Mouse (Mus musculus): ENCODE results near the gene Plvap. TPM values are rescaled to one million over a fixed set of nuclear protein-coding genes. Genes with fewer than 3 reads are reported as not detected.
A peak's percentile ranks its signal among the peaks of the same experiment; 100 is the strongest.

The Plvap gene
- polyA plus RNA-seq (2016; fragmentation: Nextera tagmentation; extraction: Ambion mirVana), result 58.0 and 59.2 TPM in 2 replicates

DNA sequence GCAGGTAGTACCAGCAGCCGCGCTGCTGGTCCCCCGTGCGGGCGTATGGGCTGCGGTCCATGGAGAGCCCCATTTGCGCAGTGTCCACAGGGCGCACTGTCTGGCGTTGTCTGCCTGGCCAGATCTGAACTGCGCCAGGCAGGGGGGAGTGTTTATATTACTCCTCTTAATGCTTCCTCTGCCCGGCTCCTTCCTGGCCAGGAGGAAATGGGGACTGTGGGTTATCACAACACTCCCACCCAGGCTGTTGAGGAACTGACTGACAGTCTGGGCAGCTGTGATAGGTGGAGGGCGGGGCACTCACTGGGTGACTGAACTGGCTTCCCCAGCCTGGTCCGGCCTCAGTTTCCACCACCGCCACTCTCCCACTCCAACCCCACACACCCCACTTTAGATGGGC, at the start of gene Plvap:
Plvap (minus strand) TSS at position 109 of the 400 bp plus-strand sequence.
- 61% methylated on average over 14 of the region's 14 CpGs for WGBS
- H3K27ac ChIP-seq (replicated peaks), result peak within 1 kb of the TSS; percentile 65
- peak within 1 kb of the TSS; percentile 37; the same call in 1 of the 2 replicates for H3K4me3 ChIP-seq
- peaks cover 47% of the 10 kb centered on the region for H3K4me1 ChIP-seq
- no peaks in the 10 kb centered on the region for H3K9me3 ChIP-seq
- peak; percentile 23 for DNase-seq (ENCODE audit: low spot score)
- no peaks in the 10 kb centered on the region for H3K36me3 ChIP-seq (replicated peaks)
- peaks cover 54% of the 10 kb centered on the region for H3K27me3 ChIP-seq (replicated peaks; ENCODE audit: low read depth, poor library complexity, severe bottlenecking)

DNA sequence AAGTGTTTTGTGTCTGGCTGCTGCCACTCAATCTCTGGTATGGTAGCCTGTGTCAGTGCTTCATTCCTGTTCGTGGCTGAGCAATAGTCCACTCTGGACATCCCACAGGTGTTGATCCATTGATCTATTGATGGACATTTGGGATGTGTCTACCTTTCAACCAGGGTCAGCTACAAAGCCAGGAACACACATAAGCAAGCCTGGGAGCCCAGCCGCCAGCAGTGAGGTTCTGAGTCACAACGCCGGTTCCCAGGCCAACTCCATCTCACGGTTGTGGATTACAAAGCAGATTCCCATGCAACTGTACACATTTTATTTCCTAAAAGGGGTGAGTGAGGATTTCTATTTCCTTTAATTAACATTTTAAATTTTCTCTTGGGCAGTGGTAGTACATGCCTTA, 49.2 kb upstream of the Plvap start:
- Histone ChIP-seq H3K27ac (replicated peaks) (no peak overlapping the region), H3K27me3 (replicated peaks; ENCODE audit: low read depth, poor library complexity, severe bottlenecking) (peaks cover 97% of the 10 kb centered on the region), H3K4me3 (no peak overlapping the region), H3K4me1 (peaks cover 25% of the 10 kb centered on the region), H3K36me3 (replicated peaks) (no peaks in the 10 kb centered on the region), H3K9me3 (peaks cover 8% of the 10 kb centered on the region)
- 86% methylated on average over 5 of the region's 5 CpGs for WGBS
- DNase-seq (ENCODE audit: low spot score), result no peak

DNA sequence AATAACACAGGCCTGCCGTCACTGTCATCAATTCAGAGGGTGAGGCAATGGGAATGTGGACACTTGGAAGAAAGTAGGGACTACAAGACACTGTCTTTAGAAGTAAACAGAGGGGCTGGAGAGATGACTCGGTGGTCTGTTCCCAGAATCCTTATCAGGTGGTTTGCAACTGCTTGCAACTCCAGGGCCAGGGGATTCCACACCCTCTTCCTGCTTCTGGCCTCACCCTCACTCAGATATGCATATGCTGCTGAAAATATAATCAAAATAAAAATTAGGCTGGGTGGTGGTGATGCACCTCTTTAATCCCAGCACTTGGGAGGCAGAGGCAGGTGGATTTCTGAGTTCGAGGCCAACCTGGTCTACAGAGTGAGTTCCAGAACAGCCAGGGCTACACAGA, 48.5 kb upstream of the Plvap start:
- H3K9me3 ChIP-seq, result peaks cover 8% of the 10 kb centered on the region
- WGBS, result 73% methylated on average over 3 of the region's 3 CpGs
- no peaks in the 10 kb centered on the region for H3K36me3 ChIP-seq (replicated peaks)
- H3K4me1 ChIP-seq, result peaks cover 25% of the 10 kb centered on the region
- no peak for DNase-seq (ENCODE audit: low spot score)
- H3K27me3 ChIP-seq (replicated peaks; ENCODE audit: low read depth, poor library complexity, severe bottlenecking), result peaks cover 99% of the 10 kb centered on the region
- H3K27ac ChIP-seq (replicated peaks), result no peak overlapping the region
- H3K4me3 ChIP-seq, result no peak overlapping the region

DNA sequence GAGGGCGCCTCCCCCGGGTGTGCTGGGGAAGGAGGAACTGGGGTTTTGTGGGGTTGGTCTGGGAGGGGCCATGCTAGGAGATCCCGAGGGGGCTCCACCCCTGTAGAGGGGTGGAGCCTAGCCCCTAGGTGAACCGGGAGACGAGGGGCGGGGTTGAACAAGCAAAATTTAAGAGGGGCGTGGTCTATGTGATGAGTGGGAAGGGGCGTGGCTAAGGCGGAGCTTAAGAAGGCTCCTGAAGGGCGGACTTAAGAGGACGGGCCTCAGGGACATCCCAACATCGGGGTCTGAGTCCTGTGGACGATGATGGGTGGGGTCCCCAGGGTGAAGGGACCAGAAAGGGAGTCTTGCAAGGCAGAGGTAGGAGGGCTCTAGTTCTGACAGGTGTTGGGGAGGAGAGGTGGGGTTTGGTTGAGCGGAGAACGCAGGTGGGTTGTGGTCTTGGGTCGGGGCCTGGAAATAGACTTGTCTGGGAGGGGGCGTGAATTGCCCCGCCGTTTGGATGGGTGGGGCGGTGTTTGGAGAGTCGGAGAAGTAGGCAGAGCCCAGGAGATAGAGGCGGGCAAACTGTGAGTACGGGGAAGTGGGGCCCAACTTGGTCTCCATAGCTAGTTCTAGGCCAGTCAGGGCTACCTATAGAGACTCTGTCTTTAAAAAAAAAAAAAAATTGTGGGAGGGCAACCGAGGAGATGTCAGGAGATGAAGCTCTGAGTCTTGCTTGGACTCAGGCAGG, 47.6 kb upstream of the Plvap start:
- Histone ChIP-seq H3K9me3 (peaks cover 4% of the 10 kb centered on the region), H3K36me3 (replicated peaks) (no peaks in the 10 kb centered on the region), H3K27ac (replicated peaks) (no peak overlapping the region; the same call in 1 of the 2 replicates), H3K4me1 (peaks cover 25% of the 10 kb centered on the region), H3K27me3 (replicated peaks; ENCODE audit: low read depth, poor library complexity, severe bottlenecking) (peaks cover 95% of the 10 kb centered on the region), H3K4me3 (peak overlapping the region; percentile 58)
- DNase-seq (ENCODE audit: low spot score), result peak; percentile 77
- WGBS, result 2% methylated on average over 24 of the region's 24 CpGs

DNA sequence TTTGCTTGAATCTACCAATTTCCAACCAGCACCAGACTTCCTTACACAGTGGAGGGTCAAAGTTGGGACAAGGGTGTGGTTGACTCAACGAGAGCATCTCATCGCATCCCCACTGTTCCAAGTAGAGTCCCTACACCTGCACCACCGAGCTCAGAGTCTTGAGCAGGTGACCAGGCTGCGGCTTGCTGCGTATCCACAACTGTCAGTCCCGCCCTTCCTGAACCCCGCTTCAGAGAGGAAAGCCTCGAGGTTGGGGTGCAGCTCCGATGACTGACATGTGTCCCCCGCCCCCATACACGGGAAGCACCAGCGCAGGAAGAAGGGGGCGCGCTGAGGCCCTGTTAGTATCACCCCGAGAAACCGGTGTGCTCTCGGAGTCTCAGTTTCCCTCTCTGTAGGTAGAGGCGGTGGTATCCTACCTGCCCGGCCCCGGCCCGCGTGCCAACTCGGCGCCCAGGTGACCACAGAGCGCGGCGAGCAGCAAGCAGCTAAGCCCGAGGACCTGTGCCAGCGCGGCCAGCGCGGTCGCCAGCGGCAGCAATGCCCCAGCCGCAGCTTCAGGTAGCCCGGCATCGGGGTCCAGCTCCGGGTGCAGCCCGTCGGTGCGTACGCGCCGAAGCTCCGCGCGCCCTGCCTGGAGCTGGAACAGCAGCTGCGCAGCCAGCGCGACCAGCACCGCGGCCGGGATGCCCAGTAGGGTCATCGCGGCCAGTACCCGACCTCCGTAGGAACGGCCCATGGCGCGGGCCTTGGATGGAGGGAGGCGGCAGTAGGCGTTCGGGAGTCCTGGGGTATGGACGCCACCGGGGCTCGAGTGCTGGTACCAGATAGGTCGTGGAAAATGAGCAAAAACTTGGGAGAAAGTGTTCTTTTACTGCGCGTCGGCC, 46.8 kb upstream of the Plvap start, which contains the start of gene Tmem221:
Tmem221 (minus strand) TSS at position 801 of the 887 bp plus-strand sequence.
- H3K27me3 ChIP-seq (replicated peaks; ENCODE audit: low read depth, poor library complexity, severe bottlenecking), result peaks cover 87% of the 10 kb centered on the region
- H3K4me1 ChIP-seq, result peaks cover 31% of the 10 kb centered on the region
- H3K9me3 ChIP-seq, result no peaks in the 10 kb centered on the region
- WGBS, result 4% methylated on average over 70 of the region's 70 CpGs
- H3K4me3 ChIP-seq, result peak within 1 kb of the TSS; percentile 58
- no peaks in the 10 kb centered on the region for H3K36me3 ChIP-seq (replicated peaks)
- DNase-seq (ENCODE audit: low spot score), result no peak
- peak within 1 kb of the TSS; percentile 2; the same call in 1 of the 2 replicates for H3K27ac ChIP-seq (replicated peaks)

DNA sequence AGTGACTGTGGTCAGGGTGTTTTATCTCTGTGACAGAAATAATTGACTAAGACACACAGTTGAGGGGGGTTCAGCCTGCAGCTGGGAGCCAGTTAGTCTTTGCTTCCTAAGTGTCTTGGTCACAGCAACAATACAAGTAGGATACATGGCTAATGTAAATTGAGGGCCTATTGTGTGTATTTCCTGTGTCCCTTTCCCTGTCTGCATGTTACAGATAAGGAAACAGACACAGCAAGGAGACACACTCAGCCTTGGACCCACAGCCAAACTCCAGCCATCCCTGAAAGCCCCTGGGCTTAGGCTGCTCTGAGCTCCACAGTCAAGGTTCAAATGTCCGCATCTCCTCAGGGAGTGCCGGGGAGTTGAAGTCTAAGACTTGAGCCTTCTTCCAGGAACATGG, 43.1 kb upstream of the Plvap start:
- no peak overlapping the region for H3K27ac ChIP-seq (replicated peaks)
- no peak for DNase-seq (ENCODE audit: low spot score)
- H3K36me3 ChIP-seq (replicated peaks), result no peaks in the 10 kb centered on the region
- no peak overlapping the region for H3K4me3 ChIP-seq
- peaks cover 51% of the 10 kb centered on the region for H3K27me3 ChIP-seq (replicated peaks; ENCODE audit: low read depth, poor library complexity, severe bottlenecking)
- H3K9me3 ChIP-seq, result no peaks in the 10 kb centered on the region
- 77% methylated on average over 2 of the region's 2 CpGs for WGBS
- H3K4me1 ChIP-seq, result peaks cover 31% of the 10 kb centered on the region

DNA sequence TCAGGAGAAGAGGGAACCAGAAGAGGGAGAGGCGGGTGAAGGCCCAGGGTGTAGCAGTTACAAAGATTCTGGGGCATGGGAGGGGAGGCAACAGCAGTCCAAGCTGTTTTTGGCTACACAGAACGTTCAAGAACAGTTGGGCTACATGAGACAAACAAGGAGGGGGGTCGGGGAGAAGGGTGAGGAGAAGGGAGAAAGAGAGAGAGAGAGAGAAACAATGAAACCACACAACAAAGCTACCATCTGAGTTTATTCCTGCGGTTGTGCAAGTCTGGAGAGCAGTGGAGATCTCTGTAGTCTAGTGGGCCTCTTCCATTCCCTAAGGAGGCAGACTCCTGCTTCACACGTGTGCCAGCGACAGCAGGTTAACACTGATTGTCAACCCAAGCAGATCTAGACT, 42.4 kb upstream of the Plvap start:
- Histone ChIP-seq H3K9me3 (no peaks in the 10 kb centered on the region), H3K4me3 (no peak overlapping the region), H3K27ac (replicated peaks) (no peak overlapping the region), H3K27me3 (replicated peaks; ENCODE audit: low read depth, poor library complexity, severe bottlenecking) (peaks cover 44% of the 10 kb centered on the region), H3K36me3 (replicated peaks) (no peaks in the 10 kb centered on the region; the same call in 1 of the 2 replicates), H3K4me1 (peaks cover 28% of the 10 kb centered on the region)
- DNase-seq (ENCODE audit: low spot score), result no peak
- WGBS, result 77% methylated on average over 6 of the region's 6 CpGs

DNA sequence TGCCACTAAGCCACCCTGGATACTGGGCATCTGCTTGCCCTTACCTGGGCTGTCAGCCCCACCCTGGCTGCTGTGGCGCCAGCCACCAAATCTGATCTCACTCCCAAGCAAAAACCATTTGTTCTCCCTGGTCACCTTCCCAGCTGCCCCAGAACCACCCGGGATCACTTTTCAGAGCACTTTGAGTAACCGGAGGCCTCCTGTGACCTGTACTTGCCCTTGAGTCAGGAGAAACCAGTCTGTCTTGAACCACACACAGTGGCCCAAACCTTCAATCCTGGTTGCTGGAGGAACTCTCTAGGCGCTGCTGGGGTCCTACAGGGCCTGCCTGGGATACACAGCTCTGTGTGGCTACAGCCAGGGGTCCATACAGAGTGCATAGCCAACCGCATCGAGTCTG, 41.2 kb upstream of the Plvap start:
- H3K36me3 ChIP-seq (replicated peaks), result peaks cover 10% of the 10 kb centered on the region
- H3K4me1 ChIP-seq, result peaks cover 17% of the 10 kb centered on the region
- 53% methylated on average over 6 of the region's 6 CpGs for WGBS
- H3K27ac ChIP-seq (replicated peaks), result no peak overlapping the region
- H3K9me3 ChIP-seq, result no peaks in the 10 kb centered on the region
- DNase-seq (ENCODE audit: low spot score), result peak; percentile 37
- H3K4me3 ChIP-seq, result no peak overlapping the region
- H3K27me3 ChIP-seq (replicated peaks; ENCODE audit: low read depth, poor library complexity, severe bottlenecking), result peaks cover 32% of the 10 kb centered on the region

DNA sequence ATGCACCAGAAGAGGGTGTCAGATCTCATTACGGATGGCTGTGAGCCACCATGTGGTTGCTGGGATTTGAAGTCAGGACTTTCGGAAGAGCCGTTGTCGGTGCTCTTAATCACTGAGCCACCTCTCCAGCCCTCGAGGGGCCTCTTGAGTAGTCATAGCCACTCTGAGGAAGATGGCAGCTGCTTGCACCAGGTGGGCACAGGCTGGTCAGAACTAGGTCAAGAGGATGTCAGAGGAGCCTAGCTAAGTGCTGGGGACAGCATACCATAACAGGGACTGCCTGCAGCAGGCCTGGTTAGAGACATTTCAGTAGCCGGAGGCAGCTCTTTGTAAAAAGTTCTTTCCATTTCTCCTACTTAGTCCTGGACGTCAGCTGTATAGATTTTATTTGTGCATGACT, 39.2 kb upstream of the Plvap start:
- Histone ChIP-seq H3K36me3 (replicated peaks) (peaks cover 29% of the 10 kb centered on the region), H3K9me3 (no peaks in the 10 kb centered on the region), H3K4me1 (peaks cover 17% of the 10 kb centered on the region), H3K27me3 (replicated peaks; ENCODE audit: low read depth, poor library complexity, severe bottlenecking) (peaks cover 12% of the 10 kb centered on the region), H3K27ac (replicated peaks) (no peak overlapping the region), H3K4me3 (no peak overlapping the region)
- DNase-seq (ENCODE audit: low spot score), result no peak
- WGBS, result 77% methylated on average over 7 of the region's 7 CpGs

DNA sequence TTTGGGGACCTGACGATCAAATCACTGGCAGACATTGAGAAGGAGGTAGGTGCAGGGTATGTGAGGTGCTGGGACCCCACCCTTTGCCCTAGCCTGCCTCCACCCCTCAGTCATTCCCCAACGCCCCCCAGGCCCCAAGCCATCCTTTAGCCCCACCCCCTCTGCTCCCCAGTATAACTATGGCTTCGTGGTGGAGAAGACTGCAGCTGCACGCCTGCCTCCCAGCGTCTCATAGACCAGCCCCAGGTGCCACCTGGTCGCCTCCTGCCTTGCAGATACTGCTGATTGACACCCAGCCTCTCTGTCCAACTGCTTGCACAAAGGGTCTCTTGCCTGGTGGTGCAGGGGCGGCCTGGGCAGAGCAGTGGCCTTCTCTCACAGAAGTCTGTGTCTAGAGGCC, 36.0 kb upstream of the Plvap start:
- H3K9me3 ChIP-seq, result no peaks in the 10 kb centered on the region
- H3K27me3 ChIP-seq (replicated peaks; ENCODE audit: low read depth, poor library complexity, severe bottlenecking), result no peaks in the 10 kb centered on the region
- WGBS, result 89% methylated on average over 7 of the region's 7 CpGs
- H3K4me3 ChIP-seq, result no peak overlapping the region
- peaks cover 37% of the 10 kb centered on the region for H3K36me3 ChIP-seq (replicated peaks)
- H3K4me1 ChIP-seq, result peaks cover 18% of the 10 kb centered on the region
- H3K27ac ChIP-seq (replicated peaks), result no peak overlapping the region
- no peak for DNase-seq (ENCODE audit: low spot score)

DNA sequence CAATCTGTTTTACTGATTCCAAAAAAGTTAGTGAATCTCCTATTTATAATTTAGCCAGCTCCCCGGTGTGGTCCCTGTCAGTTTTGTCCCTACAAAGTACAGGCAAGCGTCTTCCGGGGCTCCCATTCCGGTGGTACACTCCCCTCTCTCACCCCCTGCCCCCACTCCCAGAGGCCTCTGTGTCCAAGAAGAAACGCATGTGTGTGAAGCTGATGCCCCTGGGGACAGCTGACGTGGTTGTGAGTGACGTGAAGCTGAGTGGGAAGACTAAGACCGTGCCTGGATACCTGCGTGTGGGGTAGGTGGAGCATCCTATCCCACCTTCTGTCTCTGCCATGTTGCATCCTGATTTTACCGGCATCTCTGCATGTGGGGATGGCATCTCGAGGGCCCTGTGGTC, 33.5 kb upstream of the Plvap start:
- DNase-seq (ENCODE audit: low spot score), result no peak
- WGBS, result 93% methylated on average over 11 of the region's 11 CpGs
- peaks cover 13% of the 10 kb centered on the region for H3K4me1 ChIP-seq
- H3K9me3 ChIP-seq, result no peaks in the 10 kb centered on the region
- no peak overlapping the region for H3K4me3 ChIP-seq
- H3K27ac ChIP-seq (replicated peaks), result no peak overlapping the region
- H3K36me3 ChIP-seq (replicated peaks), result peaks cover 37% of the 10 kb centered on the region
- H3K27me3 ChIP-seq (replicated peaks; ENCODE audit: low read depth, poor library complexity, severe bottlenecking), result 0 out of 2 replicates have a peak, but pooled peaks cover under 1% of the 10 kb centered on the region

DNA sequence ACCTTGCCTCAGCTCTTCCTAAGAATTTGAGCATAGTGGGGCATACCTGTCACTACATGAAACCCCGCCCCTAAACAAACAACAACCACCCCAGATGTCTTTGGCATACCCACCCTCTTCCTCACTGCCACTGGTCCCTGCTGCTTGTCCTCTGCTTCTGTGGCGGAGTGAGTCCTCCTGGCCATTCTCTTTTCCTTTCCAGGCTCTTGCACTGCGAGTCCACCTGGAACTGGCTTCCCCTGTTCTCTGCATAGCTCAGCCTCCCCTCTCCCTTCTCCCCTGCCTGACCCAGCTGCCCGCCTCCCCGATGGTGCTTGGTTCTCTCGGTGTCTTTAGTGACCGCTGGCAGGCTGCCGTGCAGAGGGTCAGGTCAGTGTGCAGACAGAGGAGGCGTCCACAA, 32.2 kb upstream of the Plvap start:
- Histone ChIP-seq H3K4me3 (peak overlapping the region; percentile 84), H3K27ac (replicated peaks) (no peak overlapping the region), H3K4me1 (peaks cover 13% of the 10 kb centered on the region), H3K27me3 (replicated peaks; ENCODE audit: low read depth, poor library complexity, severe bottlenecking) (peaks cover 8% of the 10 kb centered on the region), H3K36me3 (replicated peaks) (peaks cover 36% of the 10 kb centered on the region), H3K9me3 (no peaks in the 10 kb centered on the region)
- DNase-seq (ENCODE audit: low spot score), result no peak
- 88% methylated on average over 9 of the region's 9 CpGs for WGBS

All from embryonic facial prominence, embryonic 10.5 days (tissue).